Mouse (Mus musculus) left cerebral cortex, postnatal 10 days (tissue): ENCODE measurements around the gene Chac2. TPM values are rescaled to one million over a fixed set of nuclear protein-coding genes. Genes with fewer than 3 reads are reported as not detected.
"Not testable (repeated sequence)": the region's sequence is repeated elsewhere in the genome, so short reads cannot be mapped to it uniquely, and the experiment has no call there.

Experiments used
- DNase-seq, 2 experiments: peaks; one replicate each; pipeline ENCODE4 v3.0.0; 2021 to 2022; ENCODE audit warnings: low spot score in 2 of 2, mixed read lengths in 1 of 2; ENCODE audit errors: extremely low spot score in 1 of 2
- intact Hi-C: fragments of 180-260 bp; cut with DNase I; formaldehyde crosslinking; loops from one replicate; pipeline ENCODE4 v1.15.1; 2025
- total RNA-seq, 2 experiments: library from RNA; stranded (reverse); gene quantifications; 2 replicates each; pipeline ENCODE4 v1.2.3; 2021

Gene Chac2
- 10 to 100 TPM; 15.4 to 16.4 TPM for total RNA-seq

- intact Hi-C loops = no loop called here
- DNase-seq = peak; percentile 81 to 93
These were observed at the start of gene Chac2 for GRCm38 (mm10) chr11:30985877-30986624. TSS of gene Chac2 (minus strand) at chr11:30986350.

DNA sequence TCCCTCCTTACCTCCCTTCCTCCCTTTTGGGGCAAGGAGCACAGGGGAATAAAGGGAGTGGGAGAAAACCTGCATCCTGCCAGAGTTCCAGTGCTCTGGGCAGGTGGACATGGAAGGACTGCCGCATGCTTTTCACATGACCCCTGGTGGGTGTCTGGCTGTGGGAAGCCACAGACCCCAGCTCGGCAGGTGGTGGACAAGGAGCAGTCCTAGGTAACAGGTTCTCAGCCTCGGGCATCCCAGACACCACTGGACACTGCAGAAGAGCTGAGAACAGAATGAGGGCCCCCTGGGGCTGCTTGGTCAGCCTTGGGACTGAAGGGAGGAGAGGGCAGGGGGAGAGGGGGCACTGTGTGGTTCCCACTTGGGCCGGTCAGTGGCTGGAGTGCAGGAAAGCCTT is 48.8 kb upstream of the Chac2 start:
- DNase-seq = no peak
- intact Hi-C loops = no loop called here

DNA sequence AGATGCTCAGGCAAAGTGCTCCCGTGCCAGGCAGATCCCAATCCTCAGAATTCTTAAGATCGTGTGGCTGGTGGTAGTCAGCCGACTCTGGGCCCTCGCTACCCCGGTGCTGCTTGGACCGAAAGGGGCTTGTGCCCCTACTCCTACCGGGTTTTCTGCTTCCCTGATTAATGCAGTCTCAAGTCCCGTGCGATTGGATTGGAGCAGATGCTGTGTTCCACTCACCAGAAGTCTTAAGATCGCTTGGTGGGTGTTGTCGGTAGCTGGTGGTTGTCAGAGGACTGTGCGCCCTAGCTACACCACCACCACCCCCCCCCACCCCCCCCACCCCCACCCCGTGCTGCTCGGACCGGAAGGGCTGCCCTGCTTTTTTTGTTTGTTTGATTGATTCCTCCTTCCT is 31.3 kb upstream of the Chac2 start:
- DNase-seq, intact Hi-C loops: not testable (repeated sequence)

DNA sequence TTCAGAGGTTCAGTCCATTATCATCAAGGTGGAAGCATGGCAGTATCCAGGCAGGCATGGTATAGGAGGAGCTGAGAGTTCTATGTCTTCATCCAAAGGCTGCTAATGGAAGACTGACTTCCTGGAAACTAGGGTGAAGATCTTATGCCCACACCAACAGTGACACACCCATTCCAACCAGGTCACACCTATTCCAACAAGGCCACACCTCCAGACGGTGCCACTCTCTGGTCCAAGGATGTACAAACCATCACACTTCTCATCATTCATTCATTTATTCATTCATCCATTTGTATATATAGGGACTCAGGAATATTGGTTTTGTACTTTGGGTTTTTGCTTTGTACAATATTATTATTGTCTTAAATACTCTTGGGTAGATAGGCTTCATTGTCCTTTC is 23.5 kb upstream of the Chac2 start:
- intact Hi-C loops, DNase-seq: not testable (repeated sequence)

DNA sequence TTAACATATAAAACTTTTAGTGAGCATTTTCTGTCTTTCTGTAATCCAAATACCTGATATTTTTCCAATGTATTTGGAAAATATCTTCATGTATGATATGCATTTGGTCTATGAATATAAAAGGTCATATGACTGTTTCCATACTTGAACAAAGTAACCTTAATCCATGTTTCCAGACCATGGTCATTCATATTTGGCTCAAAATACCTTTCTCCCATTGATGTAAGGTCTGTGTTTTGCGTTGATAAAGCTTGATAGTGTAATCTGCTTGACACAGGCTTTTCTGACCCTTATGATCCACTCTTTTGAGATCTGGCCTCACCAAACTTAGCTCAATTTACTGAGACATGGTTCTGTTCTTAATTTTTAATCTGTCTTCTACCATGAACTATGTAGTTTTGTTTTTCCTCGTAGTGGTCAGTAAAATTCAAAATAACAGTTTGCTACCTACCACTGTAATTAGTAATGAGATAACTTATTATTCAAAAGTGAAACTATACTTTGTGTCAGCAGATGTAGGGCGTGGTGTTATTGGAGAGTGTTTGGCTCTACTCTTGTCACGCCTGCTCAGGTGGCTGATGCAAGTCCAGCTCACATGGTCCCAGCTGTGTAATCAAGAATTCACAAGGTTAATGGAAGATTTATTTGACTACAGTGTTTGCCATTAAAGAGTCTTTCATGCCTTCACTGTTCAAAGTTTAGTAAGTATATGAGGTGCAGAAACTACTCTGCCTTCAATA is 15.2 kb upstream of the Chac2 start:
- no peak for DNase-seq
- intact Hi-C loops = no loop called here

GRCm38 (mm10) chr11:31000028-31000427 is 13.9 kb upstream of the Chac2 start:
- DNase-seq = no peak
- intact Hi-C loops = no loop called here

- no peak for DNase-seq
- intact Hi-C loops = no loop called here
These were observed 12.6 kb upstream of the Chac2 start for GRCm38 (mm10) chr11:30998704-30999103.

DNA sequence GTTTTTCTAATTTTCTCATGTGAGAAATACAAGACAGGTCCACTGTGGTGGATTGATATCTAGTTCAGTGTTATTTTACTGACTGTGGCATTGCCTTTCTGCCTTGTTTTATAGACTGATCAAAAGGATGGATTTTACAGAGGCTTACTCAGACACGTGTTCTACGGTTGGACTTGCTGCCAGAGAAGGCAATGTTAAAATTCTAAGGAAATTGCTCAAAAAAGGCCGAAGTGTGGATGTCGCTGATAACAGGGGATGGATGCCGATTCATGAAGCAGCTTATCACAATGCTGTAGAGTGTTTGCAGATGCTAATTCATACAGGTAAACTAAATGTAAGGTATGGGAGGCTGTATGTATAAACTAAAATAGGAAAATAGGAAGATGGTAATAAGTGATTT is 12.0 kb upstream of the Chac2 start:
- DNase-seq = no peak
- intact Hi-C loops = no loop called here

DNA sequence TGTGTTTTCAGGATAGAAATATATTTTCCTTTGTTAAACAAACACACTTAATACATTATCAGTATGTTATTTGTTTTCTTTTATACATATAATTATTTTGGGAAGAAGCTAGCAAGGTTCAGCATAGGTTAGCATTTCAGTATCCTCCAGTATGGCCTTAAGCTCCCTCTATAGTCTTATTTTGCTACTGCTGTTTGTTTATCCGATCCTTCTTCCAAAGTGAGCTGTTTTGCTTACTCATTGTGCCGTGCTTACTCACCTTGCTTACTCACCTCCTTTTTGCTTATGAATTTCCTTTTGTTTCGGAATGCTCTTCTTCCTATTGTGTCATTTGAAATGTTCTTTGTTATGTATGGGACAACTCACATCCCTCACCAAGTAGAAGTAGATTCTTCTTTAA is 10.5 kb upstream of the Chac2 start:
- intact Hi-C loops = no loop called here
- DNase-seq = no peak

DNA sequence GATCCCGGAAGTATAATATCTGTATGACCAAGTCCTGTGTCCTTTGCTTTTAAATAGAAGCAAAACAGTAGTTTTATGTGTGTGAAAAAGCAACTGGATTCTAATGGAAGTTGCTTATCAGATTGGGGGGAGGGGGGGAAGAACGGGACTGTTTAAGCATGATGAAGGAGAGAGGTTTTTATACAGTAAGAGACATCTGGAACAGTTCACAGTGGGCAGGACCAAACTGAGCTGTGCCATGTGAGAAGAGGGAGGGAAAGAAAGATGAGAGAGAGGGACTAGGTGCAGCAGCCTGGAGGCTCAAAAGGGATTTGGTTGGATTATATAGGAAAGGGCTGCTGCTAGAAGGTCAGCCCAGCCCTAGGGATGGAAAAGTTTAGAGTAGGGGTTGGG is 471 bp upstream of the Chac2 start:
- intact Hi-C loops = no loop called here
- DNase-seq = no peak

GRCm38 (mm10) chr11:30985237-30985636 is 913 bp downstream of the Chac2 start:
- intact Hi-C loops = no loop called here

DNA sequence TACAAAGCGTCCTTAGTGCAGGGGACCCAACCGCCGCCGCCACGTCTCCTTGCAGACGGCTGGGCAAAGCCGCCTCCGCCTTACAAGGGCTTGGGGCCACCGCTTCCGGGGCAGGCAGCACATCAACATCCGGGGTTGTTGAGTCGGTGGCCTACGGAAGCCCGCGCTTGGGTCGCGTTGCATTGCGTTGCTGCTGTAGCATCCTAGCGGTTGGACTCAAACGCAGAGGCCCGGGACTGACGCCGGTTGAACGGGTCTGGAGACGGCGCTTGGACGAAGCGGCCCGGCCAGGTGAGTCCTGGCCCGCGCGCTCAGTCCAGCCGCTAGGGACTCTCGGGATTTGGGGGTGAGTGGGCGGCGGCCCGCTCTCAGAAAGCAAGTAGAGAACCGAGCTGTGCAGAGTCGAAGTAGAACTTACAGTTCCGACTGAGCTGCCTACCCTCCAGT is 31.8 kb downstream of the Chac2 start, which contains the start of gene Erlec1:
Gene Erlec1 (minus strand): TSS at position 57 of the 447 bp plus-strand sequence.
- intact Hi-C loops = no loop called here
- DNase-seq = peak; percentile 87 to 93

More at GRCm38 (mm10) chr11:30985237-30985636, 913 bp downstream of the Chac2 start:
- DNase-seq = no peak

DNA sequence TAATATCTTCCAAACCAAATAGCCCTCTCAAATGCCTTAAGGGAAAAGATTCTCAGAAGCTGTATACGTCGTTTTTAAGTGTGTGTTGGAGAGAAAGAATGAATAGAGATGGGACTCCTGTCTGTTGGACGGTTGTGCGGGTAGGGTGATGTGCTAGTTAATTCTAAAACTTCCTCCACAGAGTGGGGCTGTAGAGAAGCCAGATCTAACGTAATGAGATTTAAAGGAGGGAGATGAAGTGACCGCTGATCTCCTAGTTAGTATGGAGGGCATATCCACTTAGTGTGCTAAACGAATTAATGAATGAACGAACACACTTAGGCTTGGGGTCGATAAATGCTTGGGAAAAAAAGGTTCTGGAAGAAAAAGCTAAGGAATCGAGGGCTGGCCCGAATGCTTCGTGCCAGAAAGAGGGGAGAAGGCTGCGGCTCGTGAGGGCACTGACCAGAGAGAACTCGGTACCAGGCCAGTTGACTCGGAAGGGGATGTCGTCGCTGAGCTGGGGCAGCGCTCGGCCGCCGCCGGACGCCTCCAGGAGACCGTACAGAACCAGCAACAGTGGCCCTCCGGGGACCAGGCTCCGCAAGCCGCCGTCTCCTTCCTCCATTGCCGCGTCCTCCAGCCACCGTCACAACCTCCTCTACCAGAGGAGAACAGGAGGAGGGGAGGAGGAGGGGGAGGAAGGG is 32.5 kb downstream of the Chac2 start:
- DNase-seq = peak; percentile 9 to 57
- intact Hi-C loops = no loop called here

GRCm38 (mm10) chr11:30952829-30953228 is 33.3 kb downstream of the Chac2 start:
- no peak for DNase-seq
- intact Hi-C loops = no loop called here

DNA sequence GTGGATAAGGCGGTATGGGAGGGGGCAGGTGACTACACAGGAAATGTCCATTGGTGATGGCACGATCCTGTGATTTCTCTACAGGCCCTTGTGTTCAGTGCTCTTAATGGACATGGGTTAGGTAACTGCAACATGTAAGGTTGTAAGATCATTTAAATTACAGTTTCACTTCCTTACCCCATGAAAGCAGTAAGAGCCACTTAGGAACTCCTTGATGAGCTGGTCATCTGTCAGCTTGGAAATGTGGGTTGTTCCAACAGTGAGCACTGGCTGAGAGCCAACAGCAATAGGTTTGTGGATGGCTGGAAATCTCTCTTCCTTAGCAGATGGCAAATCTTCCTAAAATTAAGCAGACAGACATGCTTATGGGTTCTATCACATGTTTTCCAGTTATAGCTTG is 42.6 kb downstream of the Chac2 start:
- intact Hi-C loops = loop anchor here (10.0 kb wide), 2 partner anchors 89 to 809 kb away; no protein-coding TSS in a partner anchor

GRCm38 (mm10) chr11:30928498-30928897 is 57.7 kb downstream of the Chac2 start:
- intact Hi-C loops = no loop called here
- DNase-seq = no peak

More for the DNA sequence above, 42.6 kb downstream of the Chac2 start:
- DNase-seq = peak in 1 of 2 experiments; percentile 26

- intact Hi-C loops = no loop called here
- DNase-seq = no peak
These were observed 58.1 kb downstream of the Chac2 start for GRCm38 (mm10) chr11:30928079-30928478.
